Mouse (Mus musculus): Measurements from ENCODE around the gene Fam151a. TPM values are rescaled to one million over a fixed set of nuclear protein-coding genes. Genes with fewer than 3 reads are reported as not detected.

Gene Fam151a
- polyA plus RNA-seq (2016; fragmentation: Nextera tagmentation; extraction: Ambion mirVana) = 0.23 and 0.33 TPM in 2 replicates

DNA sequence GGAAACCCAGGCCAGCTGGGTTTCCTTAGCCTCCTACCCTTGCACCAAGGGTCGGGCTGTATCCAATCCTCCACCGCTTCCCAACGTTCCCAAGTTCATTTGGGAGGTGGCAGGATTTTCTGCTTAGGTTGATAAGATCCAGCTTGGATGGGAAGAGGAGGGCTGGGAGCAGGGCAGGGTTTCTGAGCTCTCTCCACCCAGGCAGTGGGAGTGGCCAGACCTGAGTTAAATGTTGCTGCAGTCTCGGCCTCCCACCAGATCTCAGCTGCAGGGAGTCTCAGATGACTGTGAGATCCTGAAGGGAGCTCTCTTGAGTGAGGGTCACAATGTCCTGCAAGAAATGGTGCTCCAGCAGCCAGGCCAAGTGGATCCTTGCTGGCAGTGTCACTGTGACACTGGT, at the start of gene Fam151a:
TSS of gene Fam151a (plus strand) at position 254 of the 400 bp plus-strand sequence.
- DNase-seq (ENCODE audit: low spot score) = no peak
- Histone ChIP-seq H3K4me1 (peaks cover 12% of the 10 kb centered on the region; the same call in 1 of the 2 replicates), H3K36me3 (no peaks in the 10 kb centered on the region), H3K27ac (no peak within 1 kb of the TSS), H3K4me3 (no peak within 1 kb of the TSS), H3K27me3 (ENCODE audit: insufficient read depth, poor library complexity, severe bottlenecking) (no peaks in the 10 kb centered on the region), H3K9me3 (no peaks in the 10 kb centered on the region)
- 30% methylated on average over 4 of the region's 4 CpGs for WGBS

DNA sequence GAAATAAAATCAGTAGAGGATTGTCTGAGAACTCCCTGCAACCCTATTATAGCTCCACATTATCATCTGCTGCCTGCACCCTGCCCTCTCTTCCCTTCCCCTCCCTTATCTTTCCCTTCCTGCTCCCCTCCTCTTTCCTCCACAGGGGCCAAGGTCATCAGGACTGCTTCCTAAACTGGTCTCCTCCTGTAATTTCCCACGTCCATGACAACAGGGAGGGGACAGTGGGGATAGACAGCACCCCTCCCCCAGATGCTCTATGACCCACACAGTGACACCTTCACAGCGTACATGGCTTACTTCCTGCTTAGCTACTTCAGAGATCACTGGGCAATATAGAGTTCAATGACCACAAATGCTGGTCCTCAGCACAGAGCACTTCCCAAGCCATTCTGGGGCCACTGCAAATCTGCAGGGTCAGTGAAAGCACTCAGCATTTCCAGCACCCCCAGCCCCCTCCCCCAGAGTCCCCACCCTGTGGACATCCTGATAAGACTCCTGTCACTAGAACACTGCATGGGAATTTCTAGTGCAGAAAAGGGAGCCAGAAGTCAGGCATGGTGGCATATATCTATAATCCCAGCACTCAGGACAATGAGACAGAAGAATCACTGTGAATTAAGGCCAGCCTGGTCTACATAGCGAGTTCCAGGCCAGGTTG, 44.9 kb upstream of the Fam151a start:
- H3K27ac ChIP-seq = peak overlapping the region; percentile 30; the same call in 1 of the 2 replicates
- WGBS = 30% methylated on average over 3 of the region's 3 CpGs
- H3K9me3 ChIP-seq = no peaks in the 10 kb centered on the region
- no peak for DNase-seq (ENCODE audit: low spot score)
- H3K4me3 ChIP-seq = no peak overlapping the region
- H3K4me1 ChIP-seq = peaks cover 11% of the 10 kb centered on the region
- peaks cover 11% of the 10 kb centered on the region for H3K27me3 ChIP-seq (ENCODE audit: insufficient read depth, poor library complexity, severe bottlenecking)
- H3K36me3 ChIP-seq = no peaks in the 10 kb centered on the region

- Histone ChIP-seq H3K4me1 (peaks cover 3% of the 10 kb centered on the region), H3K27ac (no peak overlapping the region), H3K9me3 (no peaks in the 10 kb centered on the region), H3K36me3 (no peaks in the 10 kb centered on the region), H3K4me3 (no peak overlapping the region), H3K27me3 (ENCODE audit: insufficient read depth, poor library complexity, severe bottlenecking) (peaks cover 26% of the 10 kb centered on the region)
- no peak for DNase-seq (ENCODE audit: low spot score)
- WGBS = 78% methylated on average over 15 of the region's 15 CpGs
Observed at GRCm38 (mm10) chr4:106693841-106694430, 39.8 kb upstream of the Fam151a start.

GRCm38 (mm10) chr4:106699989-106700388, 33.7 kb upstream of the Fam151a start:
- Histone ChIP-seq H3K27me3 (ENCODE audit: insufficient read depth, poor library complexity, severe bottlenecking) (peaks cover 45% of the 10 kb centered on the region), H3K4me3 (peak overlapping the region; percentile 3; the same call in 1 of the 2 replicates), H3K36me3 (no peaks in the 10 kb centered on the region), H3K9me3 (no peaks in the 10 kb centered on the region), H3K4me1 (peaks cover 17% of the 10 kb centered on the region; the same call in 1 of the 2 replicates), H3K27ac (no peak overlapping the region)
- 21% methylated on average over 9 of the region's 9 CpGs for WGBS
- DNase-seq (ENCODE audit: low spot score) = no peak

DNA sequence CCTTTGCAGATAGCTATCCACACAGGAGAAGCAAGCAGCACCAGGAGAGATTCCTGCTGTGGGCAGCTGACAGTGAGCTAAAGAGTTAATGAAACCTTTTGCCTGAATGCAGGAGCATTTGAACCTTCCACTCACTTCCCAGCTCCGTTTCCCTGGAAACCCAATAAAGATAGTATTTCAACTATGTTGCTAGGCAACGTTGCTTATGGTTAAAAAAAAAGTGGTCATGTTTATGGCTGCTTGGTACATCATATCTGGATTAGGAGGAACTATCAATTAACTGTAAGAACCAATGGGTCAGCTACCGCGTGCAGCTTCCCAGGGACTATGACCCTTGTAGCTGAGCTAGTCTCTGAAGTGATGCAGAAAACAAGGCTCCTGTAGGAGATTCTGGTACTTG, 32.9 kb upstream of the Fam151a start:
- Histone ChIP-seq H3K4me3 (no peak overlapping the region), H3K27me3 (ENCODE audit: insufficient read depth, poor library complexity, severe bottlenecking) (peaks cover 40% of the 10 kb centered on the region), H3K27ac (no peak overlapping the region), H3K4me1 (peaks cover 17% of the 10 kb centered on the region; the same call in 1 of the 2 replicates), H3K36me3 (no peaks in the 10 kb centered on the region), H3K9me3 (no peaks in the 10 kb centered on the region)
- WGBS = 59% methylated on average over 4 of the region's 4 CpGs
- DNase-seq (ENCODE audit: low spot score) = no peak

- H3K4me1 ChIP-seq = peaks cover 26% of the 10 kb centered on the region
- WGBS = 74% methylated on average over 10 of the region's 10 CpGs
- no peaks in the 10 kb centered on the region for H3K9me3 ChIP-seq
- H3K36me3 ChIP-seq = no peaks in the 10 kb centered on the region
- peaks cover 52% of the 10 kb centered on the region for H3K27me3 ChIP-seq (ENCODE audit: insufficient read depth, poor library complexity, severe bottlenecking)
- no peak for DNase-seq (ENCODE audit: low spot score)
- H3K4me3 ChIP-seq = no peak overlapping the region
- H3K27ac ChIP-seq = no peak overlapping the region
Observed at GRCm38 (mm10) chr4:106703956-106704355, 29.7 kb upstream of the Fam151a start.

- Histone ChIP-seq H3K9me3 (no peaks in the 10 kb centered on the region), H3K36me3 (no peaks in the 10 kb centered on the region), H3K4me3 (no peak overlapping the region), H3K4me1 (peaks cover 26% of the 10 kb centered on the region), H3K27ac (no peak overlapping the region), H3K27me3 (ENCODE audit: insufficient read depth, poor library complexity, severe bottlenecking) (peaks cover 54% of the 10 kb centered on the region)
- WGBS = 70% methylated on average over 11 of the region's 11 CpGs
- no peak for DNase-seq (ENCODE audit: low spot score)
Observed at GRCm38 (mm10) chr4:106704416-106704815, 29.3 kb upstream of the Fam151a start.

GRCm38 (mm10) chr4:106705096-106705665, 28.5 kb upstream of the Fam151a start:
- H3K27ac ChIP-seq = no peak overlapping the region
- no peaks in the 10 kb centered on the region for H3K9me3 ChIP-seq
- H3K36me3 ChIP-seq = no peaks in the 10 kb centered on the region
- H3K4me3 ChIP-seq = no peak overlapping the region
- DNase-seq (ENCODE audit: low spot score) = no peak
- peaks cover 56% of the 10 kb centered on the region for H3K27me3 ChIP-seq (ENCODE audit: insufficient read depth, poor library complexity, severe bottlenecking)
- WGBS = 56% methylated on average over 8 of the region's 8 CpGs
- peaks cover 21% of the 10 kb centered on the region for H3K4me1 ChIP-seq

DNA sequence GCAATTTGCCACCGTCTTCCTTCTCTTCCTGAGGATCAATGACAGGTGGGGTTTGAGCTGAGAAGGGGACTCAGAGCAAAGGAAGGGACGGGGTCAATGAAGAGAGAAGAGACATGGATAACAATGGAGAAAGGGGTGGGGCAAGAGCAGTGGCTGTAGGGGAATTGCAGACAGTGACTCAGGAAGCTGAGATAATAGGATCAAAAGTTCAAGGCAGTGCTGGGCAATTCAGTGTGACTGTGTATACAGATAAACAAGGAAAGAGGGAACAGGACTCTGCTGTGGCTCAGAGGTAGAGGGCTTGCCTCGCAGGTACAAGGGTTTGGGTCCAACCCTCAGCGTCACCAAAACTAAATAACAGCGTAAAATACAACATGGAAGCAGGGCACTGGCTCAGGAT, 25.7 kb upstream of the Fam151a start:
- Histone ChIP-seq H3K4me3 (peak overlapping the region; percentile 36), H3K36me3 (no peaks in the 10 kb centered on the region), H3K27ac (peak overlapping the region; percentile 37; the same call in 1 of the 2 replicates), H3K9me3 (no peaks in the 10 kb centered on the region), H3K27me3 (ENCODE audit: insufficient read depth, poor library complexity, severe bottlenecking) (peaks cover 33% of the 10 kb centered on the region), H3K4me1 (peaks cover 16% of the 10 kb centered on the region)
- WGBS = 29% methylated on average over 5 of the region's 5 CpGs
- DNase-seq (ENCODE audit: low spot score) = no peak

DNA sequence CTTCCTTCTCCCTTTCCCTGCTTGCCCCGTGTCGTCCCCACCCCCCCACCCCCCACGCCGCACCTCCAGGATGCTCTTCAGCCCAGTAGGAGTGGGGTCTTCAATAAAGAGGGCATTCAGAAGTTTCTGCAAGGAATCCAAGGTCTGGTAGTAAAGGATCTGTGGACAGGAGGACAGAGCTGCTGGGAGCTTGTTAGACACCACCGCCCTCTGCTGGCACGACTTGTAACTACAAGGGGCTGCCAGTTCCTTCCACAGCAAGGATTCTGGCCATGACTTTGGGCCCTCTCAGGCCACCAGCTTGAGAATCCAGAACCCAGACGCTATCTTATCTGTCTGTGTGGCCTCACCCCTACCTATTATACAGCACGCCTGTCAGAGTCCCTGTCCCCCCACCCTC, 25.3 kb upstream of the Fam151a start:
- Histone ChIP-seq H3K4me1 (peaks cover 16% of the 10 kb centered on the region), H3K27me3 (ENCODE audit: insufficient read depth, poor library complexity, severe bottlenecking) (peaks cover 29% of the 10 kb centered on the region), H3K27ac (peak overlapping the region; percentile 37; the same call in 1 of the 2 replicates), H3K9me3 (no peaks in the 10 kb centered on the region), H3K36me3 (no peaks in the 10 kb centered on the region), H3K4me3 (peak overlapping the region; percentile 36)
- DNase-seq (ENCODE audit: low spot score) = peak; percentile 89
- WGBS = 1% methylated on average over 8 of the region's 8 CpGs

- H3K27ac ChIP-seq = no peak overlapping the region
- H3K36me3 ChIP-seq = no peaks in the 10 kb centered on the region
- 83% methylated on average over 6 of the region's 6 CpGs for WGBS
- H3K27me3 ChIP-seq (ENCODE audit: insufficient read depth, poor library complexity, severe bottlenecking) = peaks cover 37% of the 10 kb centered on the region
- H3K4me3 ChIP-seq = no peak overlapping the region
- no peaks in the 10 kb centered on the region for H3K9me3 ChIP-seq
- H3K4me1 ChIP-seq = no peaks in the 10 kb centered on the region
- DNase-seq (ENCODE audit: low spot score) = no peak
Observed at GRCm38 (mm10) chr4:106713622-106714021, 20.1 kb upstream of the Fam151a start.

- no peaks in the 10 kb centered on the region for H3K4me1 ChIP-seq
- WGBS = 79% methylated on average over 4 of the region's 4 CpGs
- H3K27me3 ChIP-seq (ENCODE audit: insufficient read depth, poor library complexity, severe bottlenecking) = peaks cover 19% of the 10 kb centered on the region
- no peak overlapping the region for H3K4me3 ChIP-seq
- no peaks in the 10 kb centered on the region for H3K9me3 ChIP-seq
- H3K27ac ChIP-seq = no peak overlapping the region
- no peaks in the 10 kb centered on the region for H3K36me3 ChIP-seq
- no peak for DNase-seq (ENCODE audit: low spot score)
Observed at GRCm38 (mm10) chr4:106720631-106721030, 13.1 kb upstream of the Fam151a start.

GRCm38 (mm10) chr4:106730814-106731213, 2.9 kb upstream of the Fam151a start, which contains the start of gene Mroh7:
Gene Mroh7 (minus strand): TSS chr4:106730925.
- no peak within 1 kb of the TSS for H3K27ac ChIP-seq
- no peak for DNase-seq (ENCODE audit: low spot score)
- peaks cover 12% of the 10 kb centered on the region; the same call in 1 of the 2 replicates for H3K4me1 ChIP-seq
- H3K4me3 ChIP-seq = no peak within 1 kb of the TSS
- no peaks in the 10 kb centered on the region for H3K9me3 ChIP-seq
- WGBS = 80% methylated on average over 7 of the region's 7 CpGs
- H3K36me3 ChIP-seq = no peaks in the 10 kb centered on the region
- H3K27me3 ChIP-seq (ENCODE audit: insufficient read depth, poor library complexity, severe bottlenecking) = no peaks in the 10 kb centered on the region

Data from heart, embryonic 10.5 days (tissue).